Mouse (Mus musculus): Measurements from ENCODE around the gene Kat6b. TPM values are rescaled to one million over a fixed set of nuclear protein-coding genes. Genes with fewer than 3 reads are reported as not detected.
"Not testable (repeated sequence)": the region's sequence is repeated elsewhere in the genome, so short reads cannot be mapped to it uniquely, and the experiment has no call there.

The Kat6b gene
- total and polyA plus RNA-seq, 3 experiments: 2.3 to 10.9 (median 8.0) TPM

DNA sequence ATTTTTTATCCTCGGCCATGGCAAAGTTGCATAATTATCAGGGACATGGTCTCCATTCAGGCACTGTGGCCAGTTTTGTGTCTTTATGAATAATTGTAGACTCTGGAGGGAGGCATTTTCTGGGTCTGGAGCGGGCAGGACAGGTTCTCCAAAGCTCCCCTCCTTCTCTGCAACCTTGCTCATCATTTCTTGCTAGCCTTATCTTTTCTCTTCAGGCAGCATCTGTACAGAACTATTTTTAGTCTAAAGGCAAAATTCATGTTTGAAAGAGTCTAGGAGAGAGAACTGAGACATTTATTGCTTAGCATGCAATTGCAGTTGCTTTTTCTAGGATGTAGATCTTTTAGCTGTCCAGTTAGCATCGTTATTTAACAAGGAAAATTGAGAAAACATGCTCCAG lies 38.1 kb downstream of the Kat6b start:
- TF ChIP-seq BHLHE40 (IDR thresholded peaks at IDR 0.05; ENCODE audit: low read depth, low read length) (no peak), MXI1 (IDR thresholded peaks at IDR 0.05; ENCODE audit: low read depth, low read length) (no peak), JUN (IDR thresholded peaks at IDR 0.05; ENCODE audit: insufficient read depth, low read depth, low read length) (no peak), TBP (conservative IDR thresholded peaks at IDR 0.05; ENCODE audit: low read depth, low read length) (no peak), UBTF (IDR thresholded peaks at IDR 0.05; ENCODE audit: low read depth, low read length) (no peak), RCOR1 (conservative IDR thresholded peaks at IDR 0.05; ENCODE audit: low read depth, low read length) (no peak), ZNF384 (IDR thresholded peaks at IDR 0.05; ENCODE audit: low read depth, low read length) (no peak)
- no peak for DNase-seq (ENCODE audit: extremely low read depth)
- dilution Hi-C loops (cut with MboI; ENCODE audit: extremely low pct_ligation_motif_present, extremely low pct_unique_long_range_greater_than_20kb, low sequenced_read_pairs) (no loop called here), in situ Hi-C loops (cut with MboI; ENCODE audit: low pct_ligation_motif_present, low pct_unique_long_range_greater_than_20kb, low sequenced_read_pairs) (no loop called here)
- Histone ChIP-seq H3K4me3 (replicated peaks in 1 of 3; ENCODE audit: low read depth in 2 of 3, low read length in 2 of 3, poor library complexity in 1 of 3) (no peak overlapping the region), H3K9me3 (replicated peaks; ENCODE audit: low read length) (no peaks in the 10 kb centered on the region), H3K27me3 (replicated peaks) (no peaks in the 10 kb centered on the region), H3K9ac (ENCODE audit: insufficient read depth, low read depth) (no peak overlapping the region), H3K79me2 (replicated peaks; ENCODE audit: control insufficient read depth, extremely low read depth, insufficient read depth, poor library complexity, severe bottlenecking) (peaks cover 17% of the 10 kb centered on the region; the same call in 1 of the 2 replicates), H3K4me1 (ENCODE audit: control insufficient read depth in 1 of 2, insufficient read depth in 2 of 2) (peaks cover 5 to 33% of the 10 kb centered on the region in 2 experiments), H3K27ac (ENCODE audit: insufficient read depth, low read depth) (no peak overlapping the region), H3K4me2 (ENCODE audit: insufficient read depth, low read depth, poor library complexity, severe bottlenecking) (no peak overlapping the region), H3K36me3 (replicated peaks in 1 of 2; ENCODE audit: control insufficient read depth in 1 of 2, insufficient read depth in 1 of 2, low read length in 1 of 2) (peaks cover 8 to 27% of the 10 kb centered on the region in 2 experiments)

- peaks cover 8 to 23% of the 10 kb centered on the region in 2 experiments for H3K36me3 ChIP-seq (replicated peaks in 1 of 2; ENCODE audit: control insufficient read depth in 1 of 2, insufficient read depth in 1 of 2, low read length in 1 of 2)
- no peak overlapping the region for H3K4me3 ChIP-seq (replicated peaks in 1 of 3; ENCODE audit: low read depth in 2 of 3, low read length in 2 of 3, poor library complexity in 1 of 3)
- TF ChIP-seq RAD21 (IDR thresholded peaks at IDR 0.05; ENCODE audit: low read depth, low read length) (no peak), JUND (conservative IDR thresholded peaks at IDR 0.05; ENCODE audit: low read depth, low read length) (no peak), TCF12 (IDR thresholded peaks at IDR 0.05; ENCODE audit: low read depth, low read length) (no peak), POLR2A (IDR thresholded peaks at IDR 0.05; ENCODE audit: low read depth, low read length) (no peak), BHLHE40 (IDR thresholded peaks at IDR 0.05; ENCODE audit: low read depth, low read length) (no peak), MXI1 (IDR thresholded peaks at IDR 0.05; ENCODE audit: low read depth, low read length) (no peak), MEF2A (IDR thresholded peaks at IDR 0.05; ENCODE audit: borderline replicate concordance, low read depth, low read length) (no peak), IRF4 (IDR thresholded peaks at IDR 0.05; ENCODE audit: low read depth, low read length) (no peak)
- no peaks in the 10 kb centered on the region for H3K9me3 ChIP-seq (replicated peaks; ENCODE audit: low read length)
- H3K9ac ChIP-seq (ENCODE audit: insufficient read depth, low read depth): no peak overlapping the region
- peaks cover 6 to 39% of the 10 kb centered on the region in 2 experiments for H3K4me1 ChIP-seq (ENCODE audit: control insufficient read depth in 1 of 2, insufficient read depth in 2 of 2)
- no peak overlapping the region for H3K27ac ChIP-seq (ENCODE audit: insufficient read depth, low read depth)
- no peak overlapping the region for H3K4me2 ChIP-seq (ENCODE audit: insufficient read depth, low read depth, poor library complexity, severe bottlenecking)
- DNase-seq (ENCODE audit: extremely low read depth): no peak
- dilution Hi-C loops (cut with MboI; ENCODE audit: extremely low pct_ligation_motif_present, extremely low pct_unique_long_range_greater_than_20kb, low sequenced_read_pairs): no loop called here
- no peaks in the 10 kb centered on the region for H3K27me3 ChIP-seq (replicated peaks)
- in situ Hi-C loops (cut with MboI; ENCODE audit: low pct_ligation_motif_present, low pct_unique_long_range_greater_than_20kb, low sequenced_read_pairs): no loop called here
- H3K79me2 ChIP-seq (replicated peaks; ENCODE audit: control insufficient read depth, extremely low read depth, insufficient read depth, poor library complexity, severe bottlenecking): peaks cover 20% of the 10 kb centered on the region; the same call in 1 of the 2 replicates
These were observed 39.3 kb downstream of the Kat6b start for GRCm38 (mm10) chr14:21520496-21520895.

- DNase-seq (ENCODE audit: extremely low read depth); H3K4me2 ChIP-seq (ENCODE audit: insufficient read depth, low read depth, poor library complexity, severe bottlenecking); dilution Hi-C loops (cut with MboI; ENCODE audit: extremely low pct_ligation_motif_present, extremely low pct_unique_long_range_greater_than_20kb, low sequenced_read_pairs); H3K27me3 ChIP-seq (replicated peaks); in situ Hi-C loops (cut with MboI; ENCODE audit: low pct_ligation_motif_present, low pct_unique_long_range_greater_than_20kb, low sequenced_read_pairs); H3K4me3 ChIP-seq (replicated peaks in 1 of 3; ENCODE audit: low read depth in 2 of 3, low read length in 2 of 3, poor library complexity in 1 of 3); H3K9me3 ChIP-seq (replicated peaks; ENCODE audit: low read length); H3K27ac ChIP-seq (ENCODE audit: insufficient read depth, low read depth); H3K9ac ChIP-seq (ENCODE audit: insufficient read depth, low read depth): not testable (repeated sequence)
- Histone ChIP-seq H3K79me2 (replicated peaks; ENCODE audit: control insufficient read depth, extremely low read depth, insufficient read depth, poor library complexity, severe bottlenecking) (peaks cover 28% of the 10 kb centered on the region), H3K36me3 (replicated peaks in 1 of 2; ENCODE audit: control insufficient read depth in 1 of 2, insufficient read depth in 1 of 2, low read length in 1 of 2) (peaks cover 8 to 20% of the 10 kb centered on the region in 2 experiments), H3K4me1 (ENCODE audit: control insufficient read depth in 1 of 2, insufficient read depth in 2 of 2) (peaks cover 11 to 49% of the 10 kb centered on the region in 2 experiments)
These were observed 40.3 kb downstream of the Kat6b start for GRCm38 (mm10) chr14:21521496-21521895.

Measured in CH12.LX (cell line).